Mouse (Mus musculus): ENCODE measurements around the gene Serpina1e.

Gene Serpina1e

DNA sequence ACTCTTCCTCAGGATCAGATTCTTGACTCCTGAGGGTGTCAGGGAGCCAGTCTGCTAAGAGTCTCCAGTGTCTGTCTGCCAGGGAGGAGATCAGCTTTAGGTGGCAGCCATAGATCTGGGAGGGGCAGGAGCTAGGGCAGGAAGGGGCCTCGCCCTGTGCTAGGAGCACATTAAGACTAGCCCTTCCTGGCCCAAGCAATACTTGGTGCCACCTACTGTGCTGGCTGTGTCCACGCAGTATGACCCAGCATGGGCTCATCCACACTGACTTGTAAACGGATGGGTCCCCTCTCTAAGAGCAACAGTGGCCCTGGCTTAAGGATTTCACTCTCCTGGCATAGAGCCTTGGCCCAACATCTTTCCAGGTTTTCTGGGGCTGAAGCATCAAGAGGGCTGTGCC, at the start of gene Serpina1e:
Gene Serpina1e, minus strand, starts transcription at position 178 of the 400 bp plus-strand sequence.
- no peak for DNase-seq (ENCODE audit: low spot score in 2 of 2)

DNA sequence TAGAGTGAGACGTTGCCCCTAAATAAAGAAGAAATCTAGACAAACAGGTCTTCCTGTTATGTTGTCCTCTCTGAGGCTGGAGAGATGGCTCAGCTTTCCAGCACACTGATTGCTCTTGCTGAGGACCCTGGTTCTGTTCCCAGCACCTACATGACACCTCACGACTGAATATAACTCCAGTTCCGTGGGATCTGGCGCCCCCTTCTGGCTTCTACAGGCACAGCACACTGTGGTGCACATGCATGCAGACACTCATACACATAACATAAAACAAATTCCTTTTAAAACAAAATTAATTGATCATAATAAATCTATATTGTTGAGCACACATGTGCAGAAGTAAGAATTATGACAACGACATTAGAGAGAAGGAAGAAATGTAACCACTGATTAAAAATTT, 45.9 kb upstream of the Serpina1e start:
- DNase-seq (ENCODE audit: low spot score in 2 of 2) = no peak

DNA sequence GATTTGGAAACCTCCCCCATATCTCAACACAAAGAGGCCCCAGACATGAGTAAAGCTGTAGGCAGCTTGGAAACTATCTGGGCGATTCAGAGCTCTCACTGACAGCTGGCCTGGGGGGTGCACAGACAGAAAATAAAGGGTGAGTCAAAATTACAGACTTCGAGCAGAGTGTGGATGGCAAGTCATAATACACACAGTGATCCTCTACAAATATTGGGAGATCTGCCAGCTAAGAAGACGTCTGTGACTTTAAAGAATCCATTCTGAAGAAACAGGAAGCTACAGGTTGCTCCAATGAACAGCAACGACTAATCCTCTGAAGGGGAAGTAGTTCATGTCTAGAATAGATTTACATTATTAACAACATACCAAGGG, 44.5 kb upstream of the Serpina1e start:
- no peak for DNase-seq (ENCODE audit: low spot score in 2 of 2)

DNA sequence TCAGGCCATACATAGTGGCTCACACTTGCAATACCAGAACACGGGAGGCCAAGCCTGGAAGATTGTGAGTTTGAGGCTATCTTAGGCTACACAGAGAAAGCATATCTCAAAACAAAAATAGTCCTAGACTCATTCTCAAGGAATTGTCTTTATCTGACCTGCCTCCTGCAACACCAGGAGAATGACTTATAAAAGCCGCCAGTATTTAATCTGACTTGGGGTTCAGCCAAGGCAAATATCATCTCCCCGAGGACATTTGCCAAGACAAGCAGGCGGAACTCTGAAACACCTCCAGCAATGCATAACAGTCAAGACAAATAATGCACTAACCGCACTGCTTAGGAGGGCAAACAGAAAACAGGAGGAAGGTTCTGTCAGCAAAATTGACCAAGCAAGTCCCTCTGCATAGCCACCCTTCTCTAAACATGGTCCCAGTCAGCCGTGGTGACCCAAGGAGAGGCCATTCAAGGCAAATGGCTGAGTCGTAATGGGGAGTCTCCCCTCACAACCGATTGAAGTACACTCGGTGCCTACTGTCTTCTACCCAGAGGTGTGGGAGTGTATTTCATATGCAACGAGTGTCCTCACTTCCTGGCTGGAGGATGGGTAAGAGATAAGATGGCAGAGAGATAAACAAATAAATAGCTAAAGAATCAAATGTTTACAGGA, 43.9 kb upstream of the Serpina1e start:
- DNase-seq (ENCODE audit: low spot score in 2 of 2) = peak; percentile 33 to 83

DNA sequence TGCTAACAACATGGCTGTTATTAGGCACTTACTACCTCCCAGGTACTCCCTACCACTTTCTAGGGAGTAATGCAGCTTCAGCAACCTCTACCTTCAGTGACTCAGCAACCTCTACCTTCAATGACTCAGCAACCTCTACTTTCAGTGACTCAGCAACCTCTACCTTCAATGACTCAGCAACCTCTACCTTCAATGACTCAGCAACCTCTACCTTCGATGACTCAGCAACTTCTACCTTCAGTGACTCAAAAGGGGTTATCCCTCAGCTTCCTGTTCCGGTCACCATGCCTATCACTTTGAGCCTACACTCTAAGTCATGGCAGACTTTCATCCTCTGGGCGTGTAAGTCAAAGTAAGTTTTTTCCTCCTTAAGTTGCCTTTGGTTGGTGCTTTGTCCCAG, 41.8 kb upstream of the Serpina1e start:
- no peak for DNase-seq (ENCODE audit: low spot score in 2 of 2)

DNA sequence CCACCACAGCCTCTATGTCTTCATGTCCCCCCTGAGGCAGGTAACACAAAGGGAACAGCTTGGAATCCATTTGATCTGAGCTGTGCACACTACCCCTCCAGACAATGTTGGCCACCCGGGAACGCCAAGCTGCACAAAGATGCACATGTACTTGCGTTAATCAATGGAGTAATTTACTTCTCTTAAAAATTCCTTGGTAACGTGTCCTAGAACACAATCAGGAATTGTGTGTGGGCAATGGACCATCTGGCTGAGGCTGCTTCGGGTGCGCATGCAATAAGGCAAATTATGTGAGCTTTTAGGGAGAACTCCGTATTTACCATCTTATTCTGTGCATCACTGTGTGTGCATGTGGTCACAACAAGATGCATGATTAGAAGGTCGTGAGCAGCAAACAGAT, 40.8 kb upstream of the Serpina1e start:
- no peak for DNase-seq (ENCODE audit: low spot score in 2 of 2)

DNA sequence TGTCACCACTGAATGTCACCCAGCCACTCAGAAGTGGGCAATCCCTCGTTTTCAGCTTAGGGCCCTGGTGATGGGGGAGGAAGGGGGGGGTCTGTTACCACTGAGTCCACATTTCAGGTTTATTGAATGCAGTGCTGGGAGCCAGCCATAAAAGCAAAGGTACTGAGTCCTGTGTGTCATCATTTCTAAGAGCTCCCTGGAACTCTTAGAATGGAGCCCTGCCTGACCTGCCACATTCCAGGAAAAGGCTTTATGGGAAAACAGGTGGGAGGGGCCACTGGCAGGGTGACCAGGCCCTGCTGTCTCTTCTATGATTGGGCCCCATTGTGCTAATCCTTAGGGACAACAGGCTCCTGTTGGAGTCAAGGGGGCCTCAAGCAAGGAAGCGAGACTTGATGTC, 37.7 kb upstream of the Serpina1e start:
- DNase-seq (ENCODE audit: low spot score in 2 of 2) = no peak

DNA sequence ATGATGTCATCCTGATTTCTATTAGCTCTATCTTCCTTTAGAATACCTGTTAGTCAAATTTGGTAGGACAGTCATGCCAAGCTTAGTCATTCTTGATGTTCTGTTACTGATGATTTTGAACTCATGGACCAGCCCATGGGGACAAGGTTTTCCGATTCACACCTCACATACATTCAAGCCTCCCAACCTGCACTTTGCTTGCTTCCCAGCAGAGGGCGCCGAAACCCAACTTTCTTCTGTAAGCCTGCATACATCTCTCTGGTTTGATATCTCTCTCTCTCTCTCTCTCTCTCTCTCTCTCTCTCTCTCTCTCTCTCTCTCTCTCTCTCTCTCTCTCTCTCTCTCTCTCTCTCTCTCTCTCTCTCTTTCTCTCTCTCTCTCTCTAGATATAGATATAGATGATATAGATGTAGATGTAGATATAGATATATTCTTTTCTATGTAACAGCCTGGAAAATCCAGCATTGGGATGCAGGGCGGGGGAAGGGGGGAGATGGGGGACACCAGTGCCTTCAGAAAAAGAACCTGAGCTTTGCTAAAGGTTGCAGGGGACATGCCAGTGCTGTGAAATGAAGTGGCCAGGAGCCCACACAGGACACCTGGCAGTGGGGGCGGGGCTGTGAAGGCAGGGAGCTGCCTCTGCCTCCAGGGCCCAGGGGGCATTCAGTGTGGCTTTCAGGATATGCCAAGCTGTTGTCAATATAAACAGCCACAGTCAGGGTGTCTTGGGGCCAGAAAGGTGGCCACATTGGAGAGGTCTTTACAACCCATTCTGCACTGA, 36.7 kb upstream of the Serpina1e start:
- DNase-seq (ENCODE audit: low spot score in 2 of 2) = peak; percentile 53 to 63

DNA sequence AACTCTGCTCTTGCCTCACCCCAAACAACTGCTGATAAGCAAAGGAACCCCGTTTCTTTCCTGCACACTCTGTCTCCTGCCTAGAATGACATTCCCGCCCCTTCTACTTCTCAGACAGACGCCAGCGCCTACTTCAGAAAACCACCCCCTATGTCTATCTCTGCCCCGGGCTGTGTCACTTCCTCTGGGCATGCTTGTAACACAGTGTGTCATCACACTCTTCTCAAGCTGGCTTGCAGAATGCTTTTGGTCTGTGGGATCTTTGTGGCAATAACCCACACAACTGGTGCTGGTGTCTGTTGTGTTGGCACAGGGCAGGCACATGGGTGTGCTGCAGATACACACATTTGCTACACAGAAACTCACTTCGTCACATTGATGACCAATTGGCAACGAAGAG, 34.2 kb upstream of the Serpina1e start:
- DNase-seq (ENCODE audit: low spot score in 2 of 2) = no peak

DNA sequence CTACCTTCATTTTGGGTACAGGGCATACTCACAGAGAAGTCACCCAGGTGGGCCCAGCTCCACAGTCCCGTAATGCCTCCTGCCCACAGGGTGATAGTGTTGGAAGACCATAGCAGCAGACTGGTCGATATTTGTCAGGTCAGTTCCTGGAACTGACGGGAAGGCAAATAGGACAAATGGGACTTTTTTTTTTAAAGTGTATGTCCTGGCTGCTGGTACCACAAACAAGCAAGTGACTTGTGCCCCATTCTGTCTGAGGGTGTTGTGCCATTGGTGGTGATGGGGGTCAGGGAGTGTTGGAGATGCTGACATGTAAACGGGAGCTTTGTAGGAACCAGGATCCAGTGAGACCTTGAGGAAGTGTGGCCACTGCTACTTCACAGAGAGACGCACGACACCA, 31.1 kb upstream of the Serpina1e start, which contains the start of gene Serpina11:
Gene Serpina11, minus strand, starts transcription at position 101 of the 400 bp plus-strand sequence.
- no peak for DNase-seq (ENCODE audit: low spot score in 2 of 2)

DNA sequence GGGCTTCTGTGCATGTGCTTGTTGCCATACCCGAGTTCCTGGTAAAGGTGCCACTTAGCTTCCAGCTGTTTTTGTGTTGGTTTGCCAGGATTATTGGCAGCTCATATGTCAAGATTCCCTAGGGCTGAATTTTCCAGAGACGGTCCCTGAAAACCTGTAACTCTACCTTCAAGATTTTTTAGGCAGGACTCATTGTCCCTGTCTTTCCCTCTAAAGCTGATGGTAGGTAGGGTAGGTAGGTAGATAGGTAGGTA, 30.7 kb upstream of the Serpina1e start:
- DNase-seq (ENCODE audit: low spot score in 2 of 2) = no peak

DNA sequence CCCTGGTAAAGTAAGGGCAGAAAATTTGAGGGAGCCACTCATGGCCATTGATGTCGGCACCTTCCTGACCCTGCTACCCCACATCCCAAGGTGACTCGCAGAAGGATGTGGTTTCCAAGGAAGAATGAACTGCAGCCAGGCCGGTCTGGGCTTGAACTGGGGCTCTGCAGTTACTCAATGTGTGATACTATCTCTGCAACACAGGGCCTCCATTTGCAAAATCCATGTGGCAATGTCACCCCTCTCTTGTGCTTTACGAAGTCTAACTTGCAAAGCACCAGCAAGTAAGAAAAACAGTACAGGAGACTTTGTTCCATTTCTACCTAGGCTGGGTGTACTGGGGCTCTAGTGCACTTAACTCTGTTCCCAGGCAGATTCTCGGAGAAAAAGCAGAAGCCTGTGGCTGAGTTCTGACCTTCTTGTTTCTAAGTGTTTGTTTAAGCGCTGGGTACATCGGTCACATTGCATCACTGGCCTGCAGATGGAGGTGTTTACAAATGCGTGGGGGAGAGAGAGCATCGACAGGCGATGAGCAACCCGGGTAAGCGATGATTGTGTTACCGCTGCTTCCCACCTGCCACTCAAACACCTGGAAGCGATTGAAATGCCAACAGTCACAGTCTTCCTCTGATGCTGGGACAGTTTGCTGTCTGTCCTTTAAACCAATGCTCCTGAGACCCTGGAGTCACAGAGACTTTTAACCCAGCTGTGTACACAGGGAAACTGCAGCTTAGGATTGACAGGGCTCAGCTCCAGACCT, 30.2 kb upstream of the Serpina1e start:
- no peak for DNase-seq (ENCODE audit: low spot score in 2 of 2)

DNA sequence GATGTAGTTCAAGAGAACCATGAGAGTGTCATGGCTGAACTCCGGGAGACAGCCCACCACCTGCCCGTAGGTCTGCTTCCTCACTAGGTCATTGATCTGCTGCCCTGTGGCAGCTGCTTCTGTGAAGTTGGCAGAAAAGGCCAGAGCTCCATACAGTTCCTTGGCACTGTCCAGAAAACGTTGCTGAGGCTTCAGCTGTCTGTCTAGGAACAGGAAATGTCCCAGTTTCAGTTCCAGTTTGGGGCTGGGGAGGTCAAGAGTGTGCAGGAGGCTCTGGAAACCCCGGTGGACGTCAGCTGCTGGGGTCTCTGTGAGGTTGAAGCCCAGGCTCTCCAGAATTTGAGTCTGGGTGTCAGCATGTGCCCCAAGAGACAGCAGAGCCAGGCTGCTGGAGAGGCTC, 27.1 kb upstream of the Serpina1e start:
- no peak for DNase-seq (ENCODE audit: low spot score in 2 of 2)

DNA sequence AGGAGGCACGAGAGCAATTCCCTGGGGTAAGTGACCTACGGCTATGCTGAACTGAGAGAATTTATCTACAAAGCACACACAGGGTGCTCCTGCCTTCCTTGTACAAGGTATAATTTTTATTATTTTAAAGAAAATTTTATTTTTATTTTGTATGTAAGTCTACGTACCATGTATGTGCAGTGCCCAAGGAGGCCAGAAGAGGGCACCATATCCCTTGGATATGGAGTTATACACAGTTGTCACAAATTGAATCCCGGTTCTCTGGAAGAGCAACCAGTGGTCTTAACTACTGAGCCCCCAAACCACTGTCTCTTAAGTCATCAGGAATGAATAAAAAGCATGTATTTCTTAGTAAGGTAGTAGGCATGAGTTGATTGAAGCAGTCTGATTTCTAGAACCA, 26.2 kb upstream of the Serpina1e start:
- DNase-seq (ENCODE audit: low spot score in 2 of 2) = no peak

DNA sequence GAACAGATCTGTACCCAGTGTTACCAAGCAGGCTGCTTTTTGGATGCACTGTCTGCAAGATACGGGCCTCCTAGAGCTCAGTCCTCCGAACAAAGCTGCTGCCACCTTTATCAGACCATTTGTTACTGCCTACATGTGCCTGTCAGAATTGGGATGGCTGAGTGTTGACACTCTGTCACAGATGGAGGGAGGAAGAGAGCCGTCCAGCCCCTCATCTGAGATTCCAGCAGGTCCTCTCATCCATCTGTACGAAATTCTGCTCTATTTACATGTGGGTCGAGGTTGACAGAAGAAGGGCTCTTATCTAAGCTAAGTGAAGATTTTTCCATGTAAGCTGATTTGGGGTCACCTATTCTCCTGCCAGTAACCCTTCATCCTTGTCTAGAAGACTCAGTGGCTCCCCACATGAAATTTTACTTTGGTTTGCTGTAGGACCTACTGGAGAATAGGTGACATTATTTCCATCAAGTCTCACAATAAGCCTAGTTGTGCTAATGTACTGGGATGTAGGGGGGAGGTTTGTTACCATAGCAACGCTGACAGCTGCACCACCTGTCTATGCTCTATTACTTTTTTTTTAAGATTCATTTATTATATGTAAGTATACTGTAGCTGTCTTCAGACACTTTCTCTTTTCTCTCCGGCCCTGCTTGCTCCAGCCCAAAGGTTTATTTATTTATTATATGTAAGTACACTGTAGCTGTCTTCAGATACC, 23.0 kb upstream of the Serpina1e start:
- no peak for DNase-seq (ENCODE audit: low spot score in 2 of 2)

DNA sequence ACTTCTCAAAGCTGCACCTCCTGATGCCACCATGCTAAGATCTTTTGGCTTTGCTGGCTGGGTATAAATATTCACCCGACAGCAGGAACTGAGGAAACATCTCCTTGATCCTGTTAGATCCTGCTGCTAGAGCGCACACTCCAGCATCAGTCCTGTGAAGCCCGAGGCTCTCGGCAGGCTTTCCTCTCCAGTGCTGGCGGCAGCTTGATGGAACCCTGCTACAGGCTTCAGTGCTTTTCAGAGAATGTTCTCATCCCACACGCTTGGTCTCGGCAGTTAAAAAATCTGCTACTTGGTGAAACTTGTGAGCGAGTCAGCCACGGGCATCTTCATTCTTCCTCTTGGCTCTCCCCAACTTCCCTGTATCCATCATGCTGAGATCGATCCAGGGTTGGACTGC, 19.5 kb upstream of the Serpina1e start:
- no peak for DNase-seq (ENCODE audit: low spot score in 2 of 2)

DNA sequence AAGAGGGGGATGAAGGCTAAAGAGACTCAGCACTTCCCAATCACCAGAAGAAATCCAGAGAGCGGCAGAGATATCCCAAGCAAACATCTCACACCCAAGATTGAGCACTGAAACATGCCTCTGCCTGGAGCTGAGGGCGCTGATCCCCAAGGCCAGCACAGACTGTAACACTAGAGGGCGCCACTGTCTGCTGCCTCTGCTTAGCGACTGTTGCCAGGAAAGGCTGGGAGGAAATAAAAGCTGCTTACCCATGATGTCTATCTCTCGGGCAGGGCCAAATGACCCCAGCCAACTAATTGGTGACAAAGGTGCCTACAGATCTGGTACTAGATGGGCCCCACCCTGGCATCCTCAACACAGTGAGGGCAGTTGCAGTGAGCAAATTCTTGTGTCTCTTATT, 19.1 kb upstream of the Serpina1e start:
- DNase-seq (ENCODE audit: low spot score in 2 of 2) = peak; percentile 23 to 45

DNA sequence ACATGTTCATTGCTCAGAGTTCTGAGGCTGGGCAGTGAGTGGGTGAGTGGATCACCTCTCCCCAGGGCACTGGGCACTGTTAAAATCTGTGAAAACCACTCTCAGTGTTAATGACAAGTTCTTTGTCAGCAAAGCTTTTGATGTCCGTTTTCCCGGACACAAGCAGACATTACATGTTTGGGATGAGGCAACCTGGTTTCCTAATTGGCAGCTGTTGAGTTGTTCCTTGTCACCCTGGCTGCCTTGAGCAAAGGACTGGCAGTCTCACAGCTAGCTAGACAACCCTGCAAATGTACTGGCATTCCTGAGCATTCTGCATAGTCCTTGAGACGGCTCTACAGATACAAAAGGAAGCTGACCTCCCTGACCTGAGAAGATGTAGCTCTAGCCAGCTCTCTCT, 18.3 kb upstream of the Serpina1e start:
- DNase-seq (ENCODE audit: low spot score in 2 of 2) = no peak

DNA sequence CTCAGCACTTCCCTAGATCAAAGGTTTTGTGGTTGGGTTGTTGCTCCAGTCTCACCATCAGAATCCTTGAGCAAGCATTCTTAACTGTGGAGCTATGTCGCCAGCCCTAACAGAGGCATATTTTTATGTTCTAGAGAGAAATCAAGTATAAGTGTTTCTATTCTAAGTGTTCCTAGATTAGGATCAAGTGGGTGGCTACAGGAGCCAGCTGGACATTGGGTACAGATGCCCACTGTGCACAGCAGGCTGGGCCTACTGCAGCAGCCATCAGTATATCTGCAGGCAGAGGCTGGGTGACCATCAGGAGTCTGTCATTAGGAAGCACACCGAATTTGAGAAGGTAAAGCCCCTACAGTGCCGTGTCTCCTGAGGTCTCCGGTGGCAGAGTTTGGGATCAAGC, 12.3 kb upstream of the Serpina1e start:
- no peak for DNase-seq (ENCODE audit: low spot score in 2 of 2)

DNA sequence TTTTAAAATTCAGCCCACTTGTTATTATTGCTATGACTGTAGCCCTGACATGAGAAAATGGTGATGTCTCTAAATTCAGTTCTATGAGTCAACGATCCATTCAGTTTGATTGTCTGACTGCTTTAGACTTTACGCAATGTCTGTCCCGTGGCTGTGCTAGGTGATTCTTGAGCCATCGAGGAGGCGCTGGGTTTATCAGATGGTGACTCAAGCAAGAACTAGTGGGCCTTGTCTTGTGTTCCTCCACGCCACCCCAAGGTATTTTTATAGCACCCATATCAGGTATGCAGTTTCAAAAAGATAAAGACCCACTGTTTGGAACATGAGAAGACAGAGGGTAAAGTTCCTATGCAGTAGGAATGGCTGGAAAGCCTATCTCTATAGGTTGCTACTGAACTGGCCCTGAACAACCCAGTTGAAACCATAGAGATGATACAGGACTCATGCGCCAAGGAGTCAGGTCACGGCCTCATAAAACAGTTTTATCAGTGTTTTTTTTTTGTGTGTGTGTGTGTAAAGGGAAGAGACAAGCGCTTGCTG, 10.9 kb upstream of the Serpina1e start:
- DNase-seq (ENCODE audit: low spot score in 2 of 2) = no peak

DNA sequence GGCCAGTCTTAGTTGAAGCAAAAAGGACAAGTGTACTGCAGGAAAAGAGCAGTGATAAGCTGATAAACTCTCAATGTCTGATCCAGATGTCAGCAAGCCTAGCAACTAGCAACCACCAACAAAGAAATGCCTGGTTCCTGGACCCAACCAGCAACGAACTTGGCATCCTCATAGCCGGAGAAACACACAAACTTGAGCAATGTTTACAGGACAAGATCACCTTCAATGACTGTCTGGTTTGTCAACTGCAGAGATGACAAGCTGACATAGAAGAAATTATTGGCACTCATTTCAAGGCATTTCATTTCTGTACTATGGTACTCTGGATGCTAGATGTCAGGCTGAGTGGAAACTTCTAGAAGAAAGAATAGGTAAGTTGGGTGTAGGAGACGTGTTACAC, 8.0 kb upstream of the Serpina1e start:
- no peak for DNase-seq (ENCODE audit: low spot score in 2 of 2)

DNA sequence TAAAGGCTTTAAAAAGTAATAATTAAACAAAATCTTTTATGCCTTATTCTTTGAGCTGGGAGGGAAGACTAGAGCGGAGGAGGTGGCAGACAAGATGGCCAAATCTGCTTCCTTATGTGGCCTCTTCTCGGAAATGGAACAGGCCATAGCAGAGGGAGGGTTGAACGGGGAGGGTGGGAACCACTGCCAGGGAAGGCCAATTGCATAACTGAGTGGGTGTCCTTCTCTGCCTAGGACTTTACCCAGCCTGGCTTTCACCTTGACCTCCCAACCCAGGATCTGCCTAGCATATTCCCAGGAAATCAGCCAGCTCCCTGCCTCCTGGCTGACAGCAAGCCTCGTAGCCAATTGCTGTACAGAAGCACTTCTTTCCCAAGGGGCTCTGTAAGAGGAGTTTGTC, 4.5 kb upstream of the Serpina1e start:
- no peak for DNase-seq (ENCODE audit: low spot score in 2 of 2)
